Mouse (Mus musculus): ENCODE measurements around the gene 1700012A03Rik.
A peak's percentile ranks its signal among the peaks of the same experiment; 100 is the strongest.

The 1700012A03Rik gene

DNA sequence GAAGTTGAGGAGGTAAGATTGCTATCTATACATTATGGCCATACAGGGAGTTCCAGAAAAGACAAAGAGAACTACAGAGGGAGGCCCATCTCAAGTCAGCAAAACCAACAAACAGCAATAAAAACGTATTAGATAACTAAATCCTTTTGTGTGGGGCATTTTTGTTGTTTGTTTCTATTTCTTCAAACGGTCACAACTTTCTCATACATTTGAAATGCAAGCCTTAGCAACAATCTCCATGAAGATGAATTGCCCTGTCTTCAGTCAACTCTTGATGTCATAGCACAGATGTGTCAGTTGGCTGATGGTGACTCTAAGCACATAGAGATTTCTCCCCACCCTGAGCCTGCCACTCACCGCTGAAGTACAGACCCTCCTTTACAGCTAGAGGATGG, at the start of gene 1700012A03Rik:
TSS of gene 1700012A03Rik (plus strand) at position 296 of the 395 bp plus-strand sequence.
- no peak for DNase-seq

DNA sequence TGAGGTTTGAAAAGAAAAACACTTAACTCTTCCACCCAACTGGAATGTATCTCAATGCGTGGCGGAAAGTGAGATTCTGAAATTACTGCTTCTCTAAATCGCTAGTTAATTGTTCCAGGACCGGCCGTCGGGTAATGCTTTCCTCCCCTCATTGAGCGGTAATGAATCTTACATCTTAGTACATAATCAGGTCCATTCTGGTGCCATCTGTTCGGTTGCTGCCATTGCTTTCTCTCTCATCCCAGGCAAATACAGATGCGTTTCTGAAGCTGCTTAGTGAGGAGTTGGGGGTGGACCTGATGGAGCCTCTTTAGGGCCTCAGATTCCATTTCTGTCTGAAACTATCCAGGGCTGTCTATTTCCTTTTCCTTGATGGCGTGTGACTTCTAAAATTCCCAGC, 45.8 kb upstream of the 1700012A03Rik start:
- DNase-seq: no peak

DNA sequence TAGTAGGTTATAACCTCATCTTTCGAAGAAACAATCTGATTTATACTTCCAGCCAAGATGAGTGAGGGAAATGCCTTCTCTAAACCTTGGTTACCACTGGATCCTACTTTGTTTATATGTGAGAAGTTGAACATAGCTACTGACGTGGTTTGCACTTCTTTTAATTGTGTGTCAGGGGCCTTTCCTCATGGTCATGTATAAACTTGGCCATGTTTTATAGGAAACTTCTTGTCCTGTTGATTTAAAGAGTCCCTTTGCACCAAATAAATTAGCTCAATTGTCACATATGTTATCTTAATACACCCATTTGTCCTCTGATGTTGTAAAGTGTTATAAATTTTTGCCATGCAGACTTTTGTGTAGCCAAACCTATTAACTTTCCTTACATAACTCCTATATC, 44.1 kb upstream of the 1700012A03Rik start:
- DNase-seq: no peak

DNA sequence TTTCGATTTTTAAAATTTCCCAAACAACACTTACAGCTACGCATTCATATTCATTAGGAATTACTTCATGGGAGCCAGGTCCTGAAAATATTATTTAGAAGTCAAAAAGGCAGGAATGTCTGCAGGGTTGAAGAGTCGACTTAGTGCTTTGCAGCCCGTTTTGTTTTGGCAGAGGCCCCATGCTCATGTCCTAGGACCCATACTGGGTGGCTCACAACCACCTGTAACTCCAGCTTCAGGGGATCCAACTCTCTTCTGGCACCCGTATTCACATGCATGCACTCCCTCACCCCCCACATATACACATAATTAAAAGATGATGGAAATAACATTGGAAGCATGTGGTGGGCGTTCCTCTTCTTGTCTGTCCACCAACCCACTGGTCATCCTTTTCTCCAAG, 43.7 kb upstream of the 1700012A03Rik start:
- no peak for DNase-seq

DNA sequence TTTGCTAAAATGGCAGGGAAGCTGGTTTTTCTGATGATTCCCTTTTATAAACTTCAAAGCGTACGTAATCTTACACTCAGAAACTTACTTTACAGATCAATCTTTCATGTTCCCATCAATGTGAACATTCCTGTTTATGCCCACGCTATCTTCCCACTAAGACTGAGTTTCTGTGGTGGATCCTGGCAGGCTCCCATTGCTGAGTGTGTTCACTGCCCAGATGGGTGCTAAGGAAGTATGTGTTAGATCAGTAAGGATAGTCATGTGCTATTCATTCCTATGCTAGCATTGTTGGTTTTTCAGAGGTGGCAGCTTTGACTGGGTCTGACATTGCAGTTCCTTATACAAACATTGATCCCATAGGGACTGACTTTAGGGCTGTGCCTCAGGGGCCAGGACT, 42.7 kb upstream of the 1700012A03Rik start:
- no peak for DNase-seq

DNA sequence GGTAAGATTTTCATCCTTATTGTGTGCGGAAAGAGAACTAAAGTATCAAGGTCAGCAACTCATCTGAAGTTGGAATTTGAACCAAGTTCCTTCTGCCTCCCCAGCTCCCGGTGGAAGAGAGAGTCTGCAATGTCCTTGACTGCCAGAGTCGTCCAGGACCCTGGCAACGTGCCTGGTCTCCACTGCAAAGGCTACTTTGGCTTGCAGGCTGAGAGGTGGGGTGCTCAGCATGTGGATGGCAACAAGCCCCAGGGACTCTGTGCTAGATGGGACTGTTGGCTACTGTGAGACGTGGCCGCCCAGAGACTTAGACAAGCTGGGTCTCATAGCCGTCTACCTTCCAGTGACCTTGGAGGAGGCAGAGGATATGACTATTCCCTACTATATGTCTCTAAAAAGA, 33.2 kb upstream of the 1700012A03Rik start:
- peak; percentile 47 to 53 for DNase-seq

DNA sequence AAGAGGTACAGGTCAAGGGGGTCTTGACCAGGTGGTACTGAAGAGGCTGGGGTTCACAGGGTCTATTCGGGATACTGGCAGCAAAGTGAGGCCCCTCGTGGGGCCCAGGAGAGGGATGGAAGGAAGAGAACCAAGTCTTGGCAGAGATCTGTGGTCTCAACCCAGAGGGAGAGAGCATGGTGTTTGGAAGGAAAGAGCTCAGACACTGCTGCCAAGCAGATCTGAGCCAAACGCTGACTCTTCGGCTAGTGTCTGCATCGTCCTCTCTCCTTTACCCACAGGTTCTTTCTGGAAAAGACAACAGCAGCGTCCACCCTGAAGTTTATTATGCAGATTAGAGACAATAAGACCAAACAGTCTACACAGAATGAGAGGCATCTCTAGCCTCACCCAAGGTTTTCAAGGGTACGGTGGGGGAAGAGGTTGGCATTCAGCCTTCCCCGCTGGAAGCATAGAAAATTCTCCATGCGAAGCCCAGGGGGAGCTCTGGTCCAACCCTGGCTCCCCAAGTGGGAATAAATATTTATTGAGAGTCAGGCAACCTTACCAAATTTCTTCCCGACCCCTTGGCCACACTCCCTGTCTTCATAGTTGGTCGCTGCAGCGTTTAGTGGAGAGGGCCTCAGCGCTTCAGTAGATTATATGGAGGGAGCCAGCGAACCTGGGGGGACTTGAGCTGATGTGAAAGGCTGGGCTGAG, 32.5 kb upstream of the 1700012A03Rik start:
- peak; percentile 54 to 55 for DNase-seq

DNA sequence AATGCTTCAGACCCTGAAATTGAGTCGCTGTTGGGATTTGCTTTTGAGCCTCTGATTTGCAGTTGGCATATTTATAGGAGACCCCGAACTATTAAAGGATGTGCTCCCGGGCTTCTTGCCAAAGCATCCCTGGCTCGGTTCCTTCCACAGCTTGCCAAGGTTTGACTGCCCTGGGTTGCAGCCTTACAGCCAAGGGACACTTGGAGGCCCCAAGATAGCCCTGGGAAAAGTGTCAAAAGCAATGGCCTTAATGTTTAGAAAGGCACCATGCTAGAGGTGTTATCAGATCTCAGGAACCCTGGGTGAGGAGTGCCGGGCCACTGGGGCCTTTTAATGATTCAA, 32.0 kb upstream of the 1700012A03Rik start:
- DNase-seq: peak; percentile 68 to 77

DNA sequence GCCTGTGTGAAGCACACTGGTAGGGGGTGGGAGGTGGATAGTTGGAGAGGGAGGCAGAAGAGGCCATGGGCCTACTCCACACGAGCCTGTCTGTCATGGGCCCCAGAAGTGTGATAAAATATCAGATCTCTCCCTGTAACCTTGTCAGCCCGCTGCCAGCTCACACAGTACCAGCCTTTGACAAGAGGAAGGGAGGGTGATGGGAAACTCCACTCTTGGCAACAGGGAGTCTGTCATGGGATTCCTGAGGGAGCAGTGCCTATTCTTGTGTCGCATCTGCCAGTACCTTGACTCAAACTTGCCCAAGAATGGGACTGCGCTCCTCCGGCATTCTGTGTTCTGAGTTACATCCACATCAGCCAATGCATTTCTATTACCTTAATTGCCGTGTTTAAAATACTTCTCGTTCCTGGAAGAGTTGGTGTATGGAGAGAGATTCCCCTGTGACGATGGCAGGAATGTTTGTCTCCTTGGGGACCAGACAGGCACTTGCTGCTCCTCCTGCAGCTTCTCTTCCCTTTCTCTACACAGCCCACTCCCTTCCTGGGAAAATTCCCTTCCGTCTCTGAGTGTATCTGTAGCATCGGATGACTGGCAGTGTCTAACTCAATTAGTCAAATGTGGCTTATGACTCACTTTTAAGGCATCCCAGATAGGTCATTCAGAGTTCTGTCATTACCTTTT, 28.1 kb upstream of the 1700012A03Rik start:
- DNase-seq: no peak

DNA sequence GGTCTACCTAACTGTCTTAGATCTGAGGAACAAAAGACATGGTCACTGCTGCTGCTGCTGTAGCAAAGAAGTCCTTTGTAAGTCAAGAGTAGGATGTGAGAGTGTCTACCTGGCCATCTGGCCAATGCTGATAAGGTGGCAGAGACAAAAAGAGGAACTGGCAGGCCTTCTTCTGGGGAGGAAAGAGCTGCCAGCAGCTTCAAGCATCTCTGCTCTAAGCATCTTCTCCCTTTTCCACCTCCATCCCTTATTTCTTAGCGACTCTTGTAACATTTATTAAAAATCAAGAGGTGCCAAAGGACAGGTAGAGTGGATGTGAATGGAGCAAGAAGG, 27.5 kb upstream of the 1700012A03Rik start:
- no peak for DNase-seq

DNA sequence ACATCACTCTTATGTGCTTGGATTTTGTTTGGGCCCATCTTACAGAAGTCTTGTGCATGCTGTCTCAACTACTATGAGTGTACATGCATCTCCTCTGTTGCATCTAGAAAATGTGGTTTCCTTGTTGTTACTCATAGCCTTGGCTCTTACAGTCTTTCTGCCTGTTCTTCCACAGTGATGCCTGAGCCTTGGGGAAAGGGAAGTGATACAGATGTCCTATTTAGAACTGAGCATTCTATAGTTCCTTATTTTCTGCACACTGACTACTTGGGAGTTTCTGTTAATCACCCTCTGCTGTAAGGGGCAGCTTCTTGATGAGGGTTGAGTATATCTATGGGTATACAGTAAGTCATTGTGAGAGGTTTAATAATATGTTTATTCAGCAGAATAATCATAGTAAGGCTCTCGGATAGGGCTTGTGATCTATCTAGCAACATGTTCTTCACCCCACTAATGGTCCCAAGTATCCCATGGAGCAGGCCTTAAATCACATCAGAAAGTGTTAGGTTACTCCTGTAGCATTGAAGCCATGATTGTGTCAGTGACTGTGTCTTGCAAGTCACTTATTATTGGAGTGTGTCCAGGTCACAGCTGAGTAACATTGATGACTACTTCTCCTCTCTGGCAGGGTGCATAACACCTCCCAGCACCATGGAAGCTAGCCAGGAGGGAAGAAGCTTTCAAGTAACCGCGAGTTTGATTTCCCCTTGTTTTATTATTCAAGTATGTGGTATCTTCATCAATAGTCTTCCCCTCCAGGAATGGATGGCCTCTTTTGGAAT, 21.6 kb upstream of the 1700012A03Rik start:
- DNase-seq: no peak

DNA sequence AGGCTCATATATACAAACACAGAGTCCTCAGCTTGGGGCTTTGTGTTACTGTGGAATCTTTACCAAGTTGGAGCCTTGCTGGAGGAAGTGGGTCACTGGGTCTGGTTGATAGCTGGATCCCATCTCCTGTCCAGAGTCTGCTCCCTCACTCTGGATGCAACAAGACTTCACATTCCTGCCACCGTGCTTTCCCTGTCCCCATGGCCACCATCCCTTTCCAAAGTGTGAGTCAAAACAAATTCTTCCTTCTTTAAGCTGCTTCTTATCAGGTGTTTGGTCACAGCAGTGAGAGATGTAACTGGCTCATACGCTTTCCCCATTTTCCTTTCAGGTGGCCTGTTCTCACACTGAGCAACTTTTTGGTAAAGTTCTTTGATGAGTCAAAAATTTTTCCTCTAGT, 15.8 kb upstream of the 1700012A03Rik start:
- no peak for DNase-seq

DNA sequence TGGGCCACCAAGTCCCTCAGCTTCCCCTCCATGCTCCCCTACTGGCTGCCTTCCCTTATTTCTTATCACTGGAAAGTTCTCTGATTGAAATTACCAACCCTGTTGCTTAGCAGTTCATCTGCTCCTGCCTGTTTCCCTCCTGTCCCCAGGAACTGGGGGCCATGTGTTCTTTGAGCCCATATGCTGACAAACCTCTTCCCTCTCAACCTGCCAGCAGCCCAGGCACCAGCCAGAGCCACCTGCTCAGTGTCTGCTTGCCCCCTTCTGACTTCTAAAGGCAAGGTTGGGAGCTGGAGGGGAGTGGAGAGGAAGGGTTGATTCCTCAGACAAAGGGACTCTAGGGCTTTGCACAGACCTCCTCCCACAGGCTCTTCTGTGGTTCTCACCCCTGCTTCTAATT, 4.7 kb upstream of the 1700012A03Rik start:
- no peak for DNase-seq

DNA sequence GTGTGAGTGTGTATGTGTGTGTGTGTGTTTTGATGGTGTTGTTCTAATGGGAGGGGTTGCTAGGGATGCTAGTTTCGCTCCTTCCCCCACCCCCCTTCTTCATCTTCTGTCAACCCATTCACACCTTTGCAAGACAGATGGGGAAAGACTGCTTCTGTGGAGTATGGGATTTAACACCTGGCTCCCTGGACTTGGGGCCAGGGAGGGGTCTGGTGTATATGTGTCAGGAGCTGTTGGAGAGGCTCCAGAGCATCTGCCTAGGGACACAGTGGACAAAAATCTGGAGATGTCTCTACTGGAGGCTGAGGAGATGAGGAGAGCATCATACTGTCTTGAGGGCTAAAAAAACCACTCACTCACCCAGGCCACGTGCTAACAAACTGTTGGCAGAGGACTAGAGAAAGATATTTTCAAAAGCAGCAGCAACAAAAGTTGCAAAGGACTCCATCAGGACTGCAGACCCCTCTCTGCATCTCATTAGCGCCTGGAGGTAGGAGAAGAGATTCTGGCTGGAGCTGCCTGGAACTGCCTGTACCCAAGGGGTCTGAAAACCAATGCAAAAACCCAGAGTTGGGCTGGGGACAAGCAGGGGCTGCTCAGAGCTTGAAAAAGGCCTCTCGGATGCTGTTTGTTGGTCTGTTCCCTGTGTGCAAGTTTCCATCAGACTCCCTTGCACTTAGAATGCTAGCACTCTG, 643 bp upstream of the 1700012A03Rik start:
- DNase-seq: no peak

DNA sequence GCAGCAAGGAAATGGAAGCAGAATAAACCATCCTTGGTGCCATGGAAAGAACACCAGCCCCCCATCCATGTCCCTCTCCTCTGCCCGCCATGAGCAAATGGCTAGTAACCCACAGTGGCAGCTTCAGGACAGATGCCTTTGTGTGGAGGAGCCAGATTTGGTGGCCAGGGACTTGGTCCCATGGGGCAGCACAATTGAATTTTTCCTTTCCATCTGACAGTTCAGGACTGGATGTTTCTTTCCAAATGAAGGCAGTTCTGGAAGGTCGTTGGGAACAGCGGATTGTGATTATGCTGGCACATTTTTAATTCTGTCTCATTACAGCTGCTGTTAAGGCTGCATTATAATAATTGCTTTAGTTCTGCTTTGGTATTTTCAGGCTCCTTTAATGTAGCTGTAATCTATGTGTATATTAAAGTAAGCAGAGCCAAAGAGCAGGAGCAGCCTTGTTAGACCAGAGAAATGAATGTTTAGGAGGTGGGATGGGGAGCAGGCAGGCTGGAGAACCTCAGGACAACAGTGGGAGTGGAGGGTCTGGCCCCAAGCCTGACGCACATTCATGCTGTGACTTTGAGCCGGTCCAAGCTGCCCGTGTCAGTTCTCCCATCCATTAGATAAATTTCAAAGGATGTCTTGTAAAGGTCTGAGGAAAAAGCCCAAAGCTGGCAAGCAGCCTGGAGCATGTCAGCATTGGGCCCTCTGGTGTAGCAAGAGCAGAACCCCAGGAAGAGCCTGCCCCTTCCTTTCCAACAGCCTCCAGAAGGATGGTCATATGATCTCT, 2.3 kb downstream of the 1700012A03Rik start:
- DNase-seq: peak; percentile 5 to 9

DNA sequence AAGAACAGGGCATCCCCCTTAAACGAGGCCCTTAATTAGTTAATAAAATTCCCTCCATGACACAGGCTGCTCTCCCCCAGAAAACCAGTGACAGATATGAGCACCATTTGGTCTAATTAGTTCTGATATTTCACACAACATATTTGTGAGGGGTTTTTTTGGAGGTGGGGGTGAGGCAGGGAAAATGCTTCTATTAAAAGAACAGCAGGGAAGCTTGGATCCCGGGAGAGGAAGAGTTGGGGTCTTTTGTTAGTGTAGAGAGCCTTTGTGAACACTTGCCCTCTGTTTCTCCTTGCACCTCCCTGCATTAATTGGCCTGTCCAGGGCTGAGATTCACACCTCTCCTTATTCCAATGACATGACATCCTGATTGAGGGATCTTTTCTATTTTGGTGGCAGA, 6.5 kb downstream of the 1700012A03Rik start:
- DNase-seq: no peak

DNA sequence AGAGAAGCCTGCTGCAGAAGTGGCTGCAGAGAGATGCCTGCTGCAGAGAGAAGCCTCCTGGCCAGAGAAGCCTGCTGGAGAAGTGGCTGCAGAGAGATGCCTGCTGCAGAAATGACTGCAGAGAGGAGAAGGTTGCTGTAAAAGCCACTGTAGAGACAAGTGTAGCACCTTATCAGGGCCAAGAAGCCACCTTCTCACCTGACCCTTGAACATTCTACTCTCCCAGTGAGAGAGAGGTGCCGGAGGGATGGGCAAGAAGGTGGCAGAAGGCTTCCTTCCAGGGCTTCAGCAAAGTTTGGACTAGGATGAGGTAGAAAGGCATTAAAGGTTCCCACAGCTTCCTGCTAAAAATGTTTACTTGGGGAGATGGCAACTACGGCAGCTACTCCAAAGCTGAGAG, 8.5 kb downstream of the 1700012A03Rik start:
- DNase-seq: no peak

DNA sequence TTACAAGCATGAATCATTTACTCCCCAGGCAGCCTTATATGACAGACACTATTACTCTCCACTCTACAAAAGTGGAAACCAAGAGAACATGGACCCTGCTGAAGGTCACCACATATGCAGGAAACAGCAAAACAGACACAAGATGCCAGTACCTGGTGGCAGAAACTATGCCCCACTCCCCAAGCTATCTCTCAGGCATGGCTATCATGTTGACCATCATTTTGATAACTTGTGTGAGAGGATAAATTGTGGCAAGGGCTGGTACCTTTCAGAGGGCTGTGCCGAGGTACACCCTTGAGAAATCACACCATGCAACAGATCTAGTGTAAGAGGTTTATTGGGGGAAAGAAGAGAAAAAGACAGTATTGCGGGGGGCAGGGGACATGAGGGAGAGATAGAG, 10.6 kb downstream of the 1700012A03Rik start:
- no peak for DNase-seq

DNA sequence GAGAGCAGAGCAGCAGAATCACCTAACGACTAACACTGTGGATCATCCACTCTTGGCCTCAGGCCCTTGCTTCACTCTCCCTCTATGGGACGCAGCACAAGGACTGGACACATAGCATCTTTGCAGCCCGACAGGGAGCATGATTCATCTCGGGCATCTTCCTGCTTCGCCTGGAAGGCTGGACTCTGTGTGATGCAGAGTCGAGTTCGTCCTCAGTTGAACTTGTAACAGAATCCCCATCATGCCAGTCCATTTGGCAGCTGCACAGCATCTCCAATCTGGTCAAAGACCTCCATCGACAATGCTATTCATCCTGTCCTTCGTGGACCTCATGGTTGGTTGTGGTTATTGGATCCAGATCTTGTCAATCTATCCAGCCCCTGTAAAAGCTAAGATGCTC, 11.2 kb downstream of the 1700012A03Rik start:
- no peak for DNase-seq

DNA sequence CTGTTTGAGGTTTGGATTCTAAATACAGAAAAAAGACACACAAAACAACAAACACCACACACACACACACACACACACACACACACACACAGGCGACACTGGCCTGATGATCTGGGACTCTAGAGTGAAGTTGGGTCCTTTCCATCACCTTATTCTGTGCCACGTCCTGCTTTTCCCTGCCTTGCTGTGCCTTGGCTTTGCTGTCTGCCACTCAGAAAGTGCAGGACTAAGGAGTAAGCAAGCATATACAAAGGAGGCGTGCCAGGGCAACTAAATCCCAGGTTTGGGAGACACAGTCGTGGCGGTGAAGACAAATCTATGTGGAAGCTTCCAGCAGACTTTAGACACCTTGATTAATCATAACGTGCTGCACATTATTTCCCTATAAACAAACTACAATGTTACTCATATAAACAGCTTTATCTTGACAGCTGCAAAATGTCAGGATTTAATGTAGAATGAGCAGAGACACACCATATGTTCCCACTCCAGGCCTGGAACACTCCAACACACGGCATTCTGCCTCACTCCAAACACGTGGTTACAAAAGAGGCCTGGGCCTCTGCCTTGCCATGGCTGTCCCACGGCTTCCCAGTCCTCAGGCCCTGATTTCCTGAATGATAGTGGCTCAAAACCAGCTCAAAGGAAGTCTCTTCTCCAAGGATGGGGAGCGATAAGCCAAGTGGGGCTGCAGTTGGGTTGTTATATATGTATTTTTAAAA, 15.9 kb downstream of the 1700012A03Rik start:
- DNase-seq: no peak

DNA sequence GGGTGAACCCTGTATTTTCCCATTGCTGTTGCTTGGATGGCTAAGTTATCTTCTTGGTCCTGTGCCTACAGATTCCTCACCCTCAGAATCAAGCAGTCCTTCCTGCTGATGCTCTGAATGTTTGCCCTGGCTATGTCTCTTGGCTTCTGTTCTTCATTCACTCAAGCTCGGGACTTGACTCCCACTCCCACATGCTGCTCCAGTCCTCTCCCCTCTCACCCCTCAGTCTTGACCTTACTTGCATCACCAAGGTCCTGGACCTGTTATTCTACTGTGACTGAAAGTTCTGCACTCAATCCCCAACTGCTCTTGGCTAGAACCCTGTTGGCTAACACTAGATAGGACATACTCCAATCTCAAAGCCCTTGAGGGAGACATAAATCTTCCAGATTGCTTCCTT, 22.1 kb downstream of the 1700012A03Rik start:
- DNase-seq: no peak

DNA sequence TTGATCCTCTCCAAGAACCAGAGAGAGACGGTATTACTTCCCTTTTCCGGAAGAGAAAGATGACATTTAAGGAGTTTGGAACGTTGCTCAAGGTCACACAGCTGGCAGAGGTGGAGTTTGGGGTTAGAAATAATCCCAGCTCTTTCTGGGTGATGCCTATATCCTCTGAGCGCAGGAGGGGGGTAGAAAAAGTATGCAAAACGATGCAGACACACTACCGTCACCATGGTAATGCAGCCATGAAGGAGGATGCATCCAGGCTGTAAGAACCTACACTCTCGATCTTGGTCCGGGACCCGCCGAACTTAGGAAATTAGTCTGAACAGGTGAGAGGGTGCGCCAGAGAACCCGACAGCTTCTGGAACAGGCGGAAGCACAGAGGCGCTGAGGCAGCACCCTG, 43.3 kb downstream of the 1700012A03Rik start:
- DNase-seq: no peak

All from cerebellum, adult 18-20 months (tissue).